Mouse (Mus musculus) heart, postnatal 0 days (tissue): ENCODE data around the gene Cd200r3. TPM values are rescaled to one million over a fixed set of nuclear protein-coding genes. Genes with fewer than 3 reads are reported as not detected.

Experiments used
- ATAC-seq: fragments of 200-750 bp; cut with Nextera tagmentation; 2 replicates; pipeline ENCODE4 v1.8.0; 2017; ENCODE audit warnings: low read depth, moderate number of reproducible peaks, moderate library complexity; ENCODE audit not compliant: insufficient read depth
- DNase-seq: peaks from one replicate; pipeline ENCODE4 v3.0.0-alpha.2; 2016; ENCODE audit warnings: low spot score
- H3K27ac ChIP-seq: fragments of 300-500 bp; sonication (generic); 2 replicates; pipeline ENCODE4 v1.5.1; 2014; ENCODE audit warnings: low read depth, mild to moderate bottlenecking
- H3K27me3 ChIP-seq: fragments of 300-500 bp; sonication (generic); 2 replicates; pipeline ENCODE4 v1.6.1; 2014; ENCODE audit warnings: low read length, mixed read lengths; ENCODE audit not compliant: control insufficient read depth, insufficient read depth
- H3K36me3 ChIP-seq: fragments of 300-500 bp; sonication (generic); replicated peaks from 2 replicates; pipeline ENCODE4 v1.6.1; 2014; ENCODE audit warnings: low read length, mixed read lengths; ENCODE audit not compliant: control insufficient read depth, insufficient read depth
- H3K4me1 ChIP-seq: fragments of 300-500 bp; sonication (generic); 2 replicates; pipeline ENCODE4 v1.6.1; 2014; ENCODE audit warnings: antibody characterized with exemption; ENCODE audit not compliant: control insufficient read depth, insufficient read depth
- H3K4me2 ChIP-seq: fragments of 300-500 bp; sonication (generic); 2 replicates; pipeline ENCODE4 v1.6.1; 2014; ENCODE audit warnings: low read depth, mild to moderate bottlenecking, low read length, moderate library complexity
- H3K4me3 ChIP-seq: fragments of 300-500 bp; sonication (generic); 2 replicates; pipeline ENCODE4 v1.5.1; 2014; ENCODE audit warnings: low read depth, low read length
- H3K9ac ChIP-seq: fragments of 300-500 bp; sonication (generic); replicated peaks from 2 replicates; pipeline ENCODE4 v1.6.1; 2014; ENCODE audit warnings: low read depth, low read length, mixed read lengths
- H3K9me3 ChIP-seq: fragments of 300-500 bp; sonication (generic); replicated peaks from 2 replicates; pipeline ENCODE4 v1.6.1; 2016; ENCODE audit warnings: low read length; ENCODE audit not compliant: control insufficient read depth
- CTCF ChIP-seq: IDR thresholded peaks from 2 replicates; pipeline ENCODE4 v1.5.1; 2016; ENCODE audit warnings: antibody characterized with exemption, control low read depth, low read depth
- EP300 ChIP-seq: IDR thresholded peaks from 2 replicates; pipeline ENCODE4 v1.6.1; 2016; ENCODE audit warnings: antibody characterized with exemption, low read depth
- WGBS: fragments of 180-500 bp; shearing (Covaris S2); extraction: QIAGEN DNeasy Blood & Tissue Kit; methylation state at CpG from one replicate; pipeline ENCODE4 v1.1.7; 2014; 5-methylcytosine and 5-hydroxymethylcytosine counted together
- polyA plus RNA-seq: library from polyadenylated mRNA; unstranded; fragments of >200 nt; fragmentation: Nextera tagmentation; extraction: Ambion mirVana; gene quantifications from 2 replicates; pipeline ENCODE4 v1.2.1, GENCODE M21; 2015
- total RNA-seq: library from RNA; depleted of rRNA; stranded (reverse); fragments of >200 nt; gene quantifications from 2 replicates; pipeline ENCODE4 v1.2.3, GENCODE M21; 2014; ENCODE audit warnings: low replicate concordance

Gene Cd200r3
- total and polyA plus RNA-seq, 2 experiments from 2014 or later: 0.51 to 0.99 TPM

DNA sequence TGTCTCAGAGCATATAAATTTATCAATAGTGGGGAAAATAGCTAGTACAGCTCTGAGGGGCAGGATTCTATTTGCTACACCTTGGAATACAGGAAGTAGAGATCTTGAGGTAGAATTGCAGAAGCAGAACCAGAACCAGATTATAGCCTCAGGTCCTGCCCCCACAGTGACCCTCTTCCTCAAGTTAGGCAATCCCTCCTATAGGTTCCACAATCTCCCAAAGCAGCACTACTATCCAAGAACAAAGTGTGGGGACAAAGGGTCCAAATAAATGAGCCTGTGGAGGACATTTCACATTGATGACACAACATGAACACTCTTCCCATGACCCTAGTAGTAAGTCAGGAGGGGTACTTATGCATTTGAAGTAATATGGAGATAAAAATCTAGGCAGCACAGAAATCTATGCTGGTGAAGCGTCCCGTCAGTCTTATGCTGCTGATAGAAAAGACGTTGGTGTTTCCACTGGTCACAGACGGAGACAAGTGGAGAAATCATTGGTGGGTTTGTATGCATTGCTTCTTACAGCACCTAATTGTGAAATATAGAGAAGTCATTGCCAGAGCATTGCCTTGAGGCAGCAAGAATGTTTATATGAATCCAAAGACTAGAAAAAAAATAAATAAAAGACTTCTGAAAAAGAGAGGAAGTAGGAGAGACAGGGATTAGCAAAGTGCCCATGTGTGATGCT lies 45.3 kb downstream of the Cd200r3 start:
- DNase-seq (no peak), ATAC-seq (no peak)
- whole genome bisulfite sequencing: 78% methylated on average over 4 of the region's 4 CpGs
- Histone ChIP-seq H3K9me3 (no peaks in the 10 kb centered on the region), H3K4me2 (no peak overlapping the region), H3K9ac (no peak overlapping the region), H3K36me3 (no peaks in the 10 kb centered on the region), H3K27ac (no peak overlapping the region), H3K4me1 (no peaks in the 10 kb centered on the region), H3K27me3 (no peaks in the 10 kb centered on the region), H3K4me3 (no peak overlapping the region)
- TF ChIP-seq EP300 (no peak), CTCF (no peak)

DNA sequence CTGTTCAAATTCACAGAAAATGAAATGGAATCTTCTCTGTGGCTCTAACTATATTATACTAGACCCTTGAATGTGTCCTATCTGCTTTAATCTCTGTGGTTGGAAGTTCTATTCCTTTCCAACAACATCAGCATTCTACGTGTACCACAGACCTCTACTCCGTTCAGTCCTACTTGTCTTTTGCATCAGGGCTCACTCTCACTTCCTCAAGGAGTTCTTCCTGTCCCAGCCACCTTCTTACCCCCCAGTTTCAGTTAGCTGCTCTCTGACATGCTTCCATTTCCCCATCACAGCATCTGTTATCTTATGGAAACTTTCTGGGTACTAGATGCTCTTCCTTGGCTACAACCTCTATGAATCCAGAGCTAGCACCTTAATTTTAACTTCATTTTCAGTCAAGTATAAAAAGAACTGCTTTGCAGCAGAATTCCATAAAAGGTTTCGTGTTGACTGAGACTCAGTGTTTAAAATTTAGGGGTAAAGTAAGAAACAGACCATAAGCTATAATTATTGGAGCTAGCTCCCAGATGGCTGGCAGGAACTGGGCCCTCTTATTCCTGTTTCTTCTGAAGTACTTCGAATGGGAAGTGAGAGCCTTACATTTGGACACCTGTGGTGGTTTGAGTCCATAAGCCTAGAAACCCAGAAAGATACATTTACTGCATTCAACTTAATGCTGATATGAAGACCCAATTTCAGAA lies 50.0 kb downstream of the Cd200r3 start:
- 80% methylated on average over 4 of the region's 4 CpGs for WGBS
- Histone ChIP-seq H3K36me3 (no peaks in the 10 kb centered on the region), H3K27me3 (no peaks in the 10 kb centered on the region), H3K9me3 (no peaks in the 10 kb centered on the region), H3K9ac (no peak overlapping the region), H3K27ac (no peak overlapping the region), H3K4me1 (no peaks in the 10 kb centered on the region), H3K4me3 (no peak overlapping the region), H3K4me2 (no peak overlapping the region)
- no peak for DNase-seq
- TF ChIP-seq EP300: no peak
- no peak for TF ChIP-seq CTCF
- ATAC-seq: no peak

- DNase-seq: no peak
- H3K9ac ChIP-seq: no peak overlapping the region
- no peaks in the 10 kb centered on the region for H3K4me1 ChIP-seq
- H3K4me3 ChIP-seq: no peak overlapping the region
- no peaks in the 10 kb centered on the region for H3K36me3 ChIP-seq
- H3K4me2 ChIP-seq: no peak overlapping the region
- WGBS: 78% methylated on average over 6 of the region's 6 CpGs
- H3K9me3 ChIP-seq: no peaks in the 10 kb centered on the region
- ATAC-seq: no peak
- no peaks in the 10 kb centered on the region for H3K27me3 ChIP-seq
- TF ChIP-seq EP300: no peak
- TF ChIP-seq CTCF: no peak
- H3K27ac ChIP-seq: no peak overlapping the region
These were observed 50.9 kb downstream of the Cd200r3 start for GRCm38 (mm10) chr16:44994206-44994953.

GRCm38 (mm10) chr16:44995111-44995510 lies 51.6 kb downstream of the Cd200r3 start:
- no peak for DNase-seq
- no peak for ATAC-seq
- 65% methylated on average over 1 of the region's 1 CpGs for WGBS

GRCm38 (mm10) chr16:44996701-44997100 lies 53.2 kb downstream of the Cd200r3 start:
- Histone ChIP-seq H3K9me3 (no peaks in the 10 kb centered on the region), H3K36me3 (no peaks in the 10 kb centered on the region), H3K27ac (no peak overlapping the region), H3K9ac (no peak overlapping the region), H3K27me3 (no peaks in the 10 kb centered on the region), H3K4me2 (no peak overlapping the region), H3K4me1 (no peaks in the 10 kb centered on the region), H3K4me3 (no peak overlapping the region)
- ATAC-seq (no peak), DNase-seq (no peak)
- WGBS: 84% methylated on average over 1 of the region's 1 CpGs
- TF ChIP-seq EP300 (no peak), CTCF (no peak)

More at GRCm38 (mm10) chr16:44995111-44995510, 51.6 kb downstream of the Cd200r3 start:
- H3K9ac ChIP-seq: no peak overlapping the region
- no peaks in the 10 kb centered on the region for H3K9me3 ChIP-seq
- H3K27me3 ChIP-seq: no peaks in the 10 kb centered on the region
- H3K36me3 ChIP-seq: no peaks in the 10 kb centered on the region
- H3K4me1 ChIP-seq: no peaks in the 10 kb centered on the region
- no peak overlapping the region for H3K27ac ChIP-seq
- no peak for TF ChIP-seq EP300
- no peak for TF ChIP-seq CTCF
- no peak overlapping the region for H3K4me3 ChIP-seq
- H3K4me2 ChIP-seq: no peak overlapping the region
